Mouse (Mus musculus): Measurements from ENCODE around the gene Kif26b. TPM values are rescaled to one million over a fixed set of nuclear protein-coding genes. Genes with fewer than 3 reads are reported as not detected.
A peak's percentile ranks its signal among the peaks of the same experiment; 100 is the strongest.

Kif26b gene
- polyA plus RNA-seq, 1 experiment from 2014 or later, result 8.8 TPM

GRCm38 (mm10) chr1:178730271-178730670 is 201.3 kb downstream of the Kif26b start:
- no peak overlapping the region for H3K9ac ChIP-seq
- no peaks in the 10 kb centered on the region for H3K9me3 ChIP-seq
- no peak for ATAC-seq (ENCODE audit: extremely low read depth, insufficient number of reproducible peaks, low FRiP score, low TSS enrichment)
- no peak overlapping the region for H3K4me2 ChIP-seq
- no peaks in the 10 kb centered on the region for H3K27me3 ChIP-seq (replicated peaks)
- peaks cover 5% of the 10 kb centered on the region; the same call in 1 of the 2 replicates for H3K36me3 ChIP-seq
- peaks cover 45% of the 10 kb centered on the region for H3K4me1 ChIP-seq
- no peak overlapping the region for H3K27ac ChIP-seq (replicated peaks)
- no peak overlapping the region for H3K4me3 ChIP-seq
- WGBS, result 90% methylated on average over 3 of the region's 3 CpGs

- WGBS, result 50% methylated on average over 9 of the region's 9 CpGs
- Histone ChIP-seq H3K36me3 (peaks cover 5% of the 10 kb centered on the region; the same call in 1 of the 2 replicates), H3K9me3 (no peaks in the 10 kb centered on the region), H3K4me2 (no peak overlapping the region), H3K27me3 (replicated peaks) (no peaks in the 10 kb centered on the region), H3K27ac (replicated peaks) (no peak overlapping the region), H3K9ac (peak overlapping the region; percentile 33; the same call in 1 of the 2 replicates), H3K4me1 (peaks cover 37% of the 10 kb centered on the region), H3K4me3 (no peak overlapping the region)
- no peak for ATAC-seq (ENCODE audit: extremely low read depth, insufficient number of reproducible peaks, low FRiP score, low TSS enrichment)
These were observed 204.1 kb downstream of the Kif26b start for GRCm38 (mm10) chr1:178733035-178733434.

GRCm38 (mm10) chr1:178734576-178734975 is 205.7 kb downstream of the Kif26b start:
- no peaks in the 10 kb centered on the region for H3K27me3 ChIP-seq (replicated peaks)
- H3K9ac ChIP-seq, result 0 out of 2 replicates have a peak overlapping the region, but pooled peaks have one; percentile 11
- 75% methylated on average over 4 of the region's 4 CpGs for WGBS
- H3K4me3 ChIP-seq, result no peak overlapping the region
- no peak for ATAC-seq (ENCODE audit: extremely low read depth, insufficient number of reproducible peaks, low FRiP score, low TSS enrichment)
- H3K36me3 ChIP-seq, result peaks cover 5% of the 10 kb centered on the region; the same call in 1 of the 2 replicates
- no peak overlapping the region for H3K27ac ChIP-seq (replicated peaks)
- H3K9me3 ChIP-seq, result no peaks in the 10 kb centered on the region
- H3K4me1 ChIP-seq, result peaks cover 41% of the 10 kb centered on the region
- H3K4me2 ChIP-seq, result no peak overlapping the region

- H3K4me1 ChIP-seq, result peaks cover 36% of the 10 kb centered on the region
- ATAC-seq (ENCODE audit: extremely low read depth, insufficient number of reproducible peaks, low FRiP score, low TSS enrichment), result no peak
- no peak overlapping the region for H3K4me3 ChIP-seq
These were observed 208.0 kb downstream of the Kif26b start for GRCm38 (mm10) chr1:178736931-178737330.

GRCm38 (mm10) chr1:178743820-178744219 is 214.9 kb downstream of the Kif26b start:
- 0 out of 2 replicates have a peak, but pooled peaks cover 3% of the 10 kb centered on the region for H3K9me3 ChIP-seq
- peaks cover 2% of the 10 kb centered on the region; the same call in 1 of the 2 replicates for H3K36me3 ChIP-seq
- WGBS, result 76% methylated on average over 5 of the region's 5 CpGs
- H3K27me3 ChIP-seq (replicated peaks), result no peaks in the 10 kb centered on the region
- H3K4me2 ChIP-seq, result no peak overlapping the region
- peaks cover 16% of the 10 kb centered on the region for H3K4me1 ChIP-seq
- no peak for ATAC-seq (ENCODE audit: extremely low read depth, insufficient number of reproducible peaks, low FRiP score, low TSS enrichment)
- H3K27ac ChIP-seq (replicated peaks), result no peak overlapping the region
- no peak overlapping the region for H3K9ac ChIP-seq
- H3K4me3 ChIP-seq, result no peak overlapping the region

More at GRCm38 (mm10) chr1:178736931-178737330, 208.0 kb downstream of the Kif26b start:
- Histone ChIP-seq H3K36me3 (no peaks in the 10 kb centered on the region), H3K4me2 (no peak overlapping the region), H3K9ac (no peak overlapping the region), H3K27ac (replicated peaks) (no peak overlapping the region), H3K27me3 (replicated peaks) (no peaks in the 10 kb centered on the region), H3K9me3 (no peaks in the 10 kb centered on the region)
- 76% methylated on average over 2 of the region's 2 CpGs for WGBS

- 0 out of 2 replicates have a peak, but pooled peaks cover 3% of the 10 kb centered on the region for H3K9me3 ChIP-seq
- no peaks in the 10 kb centered on the region for H3K27me3 ChIP-seq (replicated peaks)
- H3K4me1 ChIP-seq, result peaks cover 13% of the 10 kb centered on the region
- peaks cover 5% of the 10 kb centered on the region; the same call in 1 of the 2 replicates for H3K36me3 ChIP-seq
- 66% methylated on average over 7 of the region's 7 CpGs for WGBS
- no peak overlapping the region for H3K27ac ChIP-seq (replicated peaks)
- no peak overlapping the region for H3K9ac ChIP-seq
- H3K4me3 ChIP-seq, result no peak overlapping the region
- no peak overlapping the region for H3K4me2 ChIP-seq
- no peak for ATAC-seq (ENCODE audit: extremely low read depth, insufficient number of reproducible peaks, low FRiP score, low TSS enrichment)
These were observed 215.6 kb downstream of the Kif26b start for GRCm38 (mm10) chr1:178744526-178744925.

- no peak for ATAC-seq (ENCODE audit: extremely low read depth, insufficient number of reproducible peaks, low FRiP score, low TSS enrichment)
- Histone ChIP-seq H3K4me1 (peaks cover 13% of the 10 kb centered on the region), H3K36me3 (peaks cover 5% of the 10 kb centered on the region; the same call in 1 of the 2 replicates), H3K4me3 (no peak overlapping the region), H3K27ac (replicated peaks) (no peak overlapping the region), H3K9me3 (0 out of 2 replicates have a peak, but pooled peaks cover 3% of the 10 kb centered on the region), H3K27me3 (replicated peaks) (no peaks in the 10 kb centered on the region), H3K4me2 (no peak overlapping the region), H3K9ac (no peak overlapping the region)
- 71% methylated on average over 6 of the region's 6 CpGs for WGBS
These were observed 216.0 kb downstream of the Kif26b start for GRCm38 (mm10) chr1:178744961-178745360.

GRCm38 (mm10) chr1:178745471-178745870 is 216.5 kb downstream of the Kif26b start:
- 71% methylated on average over 6 of the region's 6 CpGs for WGBS
- H3K27ac ChIP-seq (replicated peaks), result no peak overlapping the region
- H3K9me3 ChIP-seq, result 0 out of 2 replicates have a peak, but pooled peaks cover 3% of the 10 kb centered on the region
- no peak for ATAC-seq (ENCODE audit: extremely low read depth, insufficient number of reproducible peaks, low FRiP score, low TSS enrichment)
- peaks cover 5% of the 10 kb centered on the region; the same call in 1 of the 2 replicates for H3K36me3 ChIP-seq
- no peak overlapping the region for H3K4me2 ChIP-seq
- no peak overlapping the region for H3K9ac ChIP-seq
- H3K27me3 ChIP-seq (replicated peaks), result no peaks in the 10 kb centered on the region
- H3K4me3 ChIP-seq, result no peak overlapping the region
- peaks cover 13% of the 10 kb centered on the region for H3K4me1 ChIP-seq

GRCm38 (mm10) chr1:178747279-178748221 is 218.6 kb downstream of the Kif26b start:
- no peak overlapping the region for H3K4me2 ChIP-seq
- H3K27me3 ChIP-seq (replicated peaks), result no peaks in the 10 kb centered on the region
- peaks cover 13% of the 10 kb centered on the region; the same call in 1 of the 2 replicates for H3K36me3 ChIP-seq
- H3K9me3 ChIP-seq, result 0 out of 2 replicates have a peak, but pooled peaks cover 3% of the 10 kb centered on the region
- H3K27ac ChIP-seq (replicated peaks), result no peak overlapping the region
- H3K4me1 ChIP-seq, result peaks cover 13% of the 10 kb centered on the region
- H3K9ac ChIP-seq, result no peak overlapping the region
- 84% methylated on average over 13 of the region's 13 CpGs for WGBS
- H3K4me3 ChIP-seq, result no peak overlapping the region
- no peak for ATAC-seq (ENCODE audit: extremely low read depth, insufficient number of reproducible peaks, low FRiP score, low TSS enrichment)

- H3K27me3 ChIP-seq (replicated peaks), result no peaks in the 10 kb centered on the region
- H3K4me2 ChIP-seq, result no peak overlapping the region
- 79% methylated on average over 7 of the region's 7 CpGs for WGBS
- H3K27ac ChIP-seq (replicated peaks), result no peak overlapping the region
- no peak overlapping the region for H3K4me3 ChIP-seq
- no peak for ATAC-seq (ENCODE audit: extremely low read depth, insufficient number of reproducible peaks, low FRiP score, low TSS enrichment)
- H3K4me1 ChIP-seq, result peaks cover 13% of the 10 kb centered on the region
- H3K36me3 ChIP-seq, result peaks cover 19% of the 10 kb centered on the region; the same call in 1 of the 2 replicates
- no peak overlapping the region for H3K9ac ChIP-seq
- H3K9me3 ChIP-seq, result 0 out of 2 replicates have a peak, but pooled peaks cover 3% of the 10 kb centered on the region
These were observed 219.3 kb downstream of the Kif26b start for GRCm38 (mm10) chr1:178748222-178748600.

- WGBS, result 71% methylated on average over 1 of the region's 1 CpGs
- no peak for ATAC-seq (ENCODE audit: extremely low read depth, insufficient number of reproducible peaks, low FRiP score, low TSS enrichment)
- no peak overlapping the region for H3K4me3 ChIP-seq
- H3K4me1 ChIP-seq, result peaks cover 13% of the 10 kb centered on the region
- H3K9ac ChIP-seq, result no peak overlapping the region
- no peak overlapping the region for H3K27ac ChIP-seq (replicated peaks)
- H3K36me3 ChIP-seq, result peaks cover 21% of the 10 kb centered on the region; the same call in 1 of the 2 replicates
- no peaks in the 10 kb centered on the region for H3K27me3 ChIP-seq (replicated peaks)
- no peak overlapping the region for H3K4me2 ChIP-seq
- 0 out of 2 replicates have a peak, but pooled peaks cover 3% of the 10 kb centered on the region for H3K9me3 ChIP-seq
These were observed 219.7 kb downstream of the Kif26b start for GRCm38 (mm10) chr1:178748617-178749016.

Measured in heart, embryonic 13.5 days (tissue).